Mouse (Mus musculus): ENCODE data around the gene Kcnk5.

Kcnk5 gene

GRCm38 (mm10) chr14:20181466-20181921 is at the start of gene Kcnk5:
Kcnk5 (minus strand) TSS chr14:20181809.
- peak; percentile 83 for DNase-seq (ENCODE audit: inconsistent ontology term)

GRCm38 (mm10) chr14:20230063-20230491 is 48.5 kb upstream of the Kcnk5 start:
- DNase-seq (ENCODE audit: inconsistent ontology term), result no peak

GRCm38 (mm10) chr14:20229437-20229836 is 47.8 kb upstream of the Kcnk5 start:
- peak; percentile 20 for DNase-seq (ENCODE audit: inconsistent ontology term)

GRCm38 (mm10) chr14:20228336-20228735 is 46.7 kb upstream of the Kcnk5 start:
- no peak for DNase-seq (ENCODE audit: inconsistent ontology term)

- DNase-seq (ENCODE audit: inconsistent ontology term), result no peak
Observed at GRCm38 (mm10) chr14:20226982-20227381, 45.4 kb upstream of the Kcnk5 start.

- DNase-seq (ENCODE audit: inconsistent ontology term), result no peak
Observed at GRCm38 (mm10) chr14:20226488-20226887, 44.9 kb upstream of the Kcnk5 start.

- no peak for DNase-seq (ENCODE audit: inconsistent ontology term)
Observed at GRCm38 (mm10) chr14:20225525-20225924, 43.9 kb upstream of the Kcnk5 start.

GRCm38 (mm10) chr14:20224576-20225218 is 43.1 kb upstream of the Kcnk5 start:
- no peak for DNase-seq (ENCODE audit: inconsistent ontology term)

- peak; percentile 44 for DNase-seq (ENCODE audit: inconsistent ontology term)
Observed at GRCm38 (mm10) chr14:20224163-20224562, 42.6 kb upstream of the Kcnk5 start.

- DNase-seq (ENCODE audit: inconsistent ontology term), result no peak
Observed at GRCm38 (mm10) chr14:20223253-20223652, 41.6 kb upstream of the Kcnk5 start.

- no peak for DNase-seq (ENCODE audit: inconsistent ontology term)
Observed at GRCm38 (mm10) chr14:20221083-20221482, 39.5 kb upstream of the Kcnk5 start.

- no peak for DNase-seq (ENCODE audit: inconsistent ontology term)
Observed at GRCm38 (mm10) chr14:20219849-20220248, 38.2 kb upstream of the Kcnk5 start.

GRCm38 (mm10) chr14:20217299-20217864 is 35.8 kb upstream of the Kcnk5 start:
- DNase-seq (ENCODE audit: inconsistent ontology term), result no peak

GRCm38 (mm10) chr14:20216561-20217298 is 35.1 kb upstream of the Kcnk5 start:
- DNase-seq (ENCODE audit: inconsistent ontology term), result no peak

GRCm38 (mm10) chr14:20215826-20216225 is 34.2 kb upstream of the Kcnk5 start:
- no peak for DNase-seq (ENCODE audit: inconsistent ontology term)

GRCm38 (mm10) chr14:20214125-20214524 is 32.5 kb upstream of the Kcnk5 start:
- no peak for DNase-seq (ENCODE audit: inconsistent ontology term)

GRCm38 (mm10) chr14:20211754-20212601 is 30.4 kb upstream of the Kcnk5 start:
- no peak for DNase-seq (ENCODE audit: inconsistent ontology term)

- DNase-seq (ENCODE audit: inconsistent ontology term), result no peak
Observed at GRCm38 (mm10) chr14:20209926-20210325, 28.3 kb upstream of the Kcnk5 start.

- no peak for DNase-seq (ENCODE audit: inconsistent ontology term)
Observed at GRCm38 (mm10) chr14:20208435-20208834, 26.8 kb upstream of the Kcnk5 start.

- no peak for DNase-seq (ENCODE audit: inconsistent ontology term)
Observed at GRCm38 (mm10) chr14:20205747-20206146, 24.1 kb upstream of the Kcnk5 start.

GRCm38 (mm10) chr14:20203301-20203700 is 21.7 kb upstream of the Kcnk5 start:
- DNase-seq (ENCODE audit: inconsistent ontology term), result no peak

GRCm38 (mm10) chr14:20202655-20203181 is 21.1 kb upstream of the Kcnk5 start:
- no peak for DNase-seq (ENCODE audit: inconsistent ontology term)
